Mouse (Mus musculus) stomach, postnatal 0 days (tissue): ENCODE measurements around the gene Themis. TPM values are rescaled to one million over a fixed set of nuclear protein-coding genes. Genes with fewer than 3 reads are reported as not detected.
A peak's percentile ranks its signal among the peaks of the same experiment; 100 is the strongest.

ENCODE experiments used
- ATAC-seq: fragments of 200-750 bp; cut with Nextera tagmentation; 2 replicates; pipeline ENCODE4 v1.8.0; 2017; ENCODE audit not compliant: low FRiP score, low TSS enrichment
- DNase-seq: peaks from one replicate; pipeline ENCODE4 v3.0.0-alpha.2; 2016; ENCODE audit warnings: low spot score
- H3K27ac ChIP-seq: fragments of 300-500 bp; sonication (generic); replicated peaks from 2 replicates; pipeline ENCODE4 v1.5.1; 2014; ENCODE audit warnings: mild to moderate bottlenecking, control low read depth
- H3K27me3 ChIP-seq: fragments of 300-500 bp; sonication (generic); 2 replicates; pipeline ENCODE4 v1.6.1; 2014; ENCODE audit warnings: low read length; ENCODE audit not compliant: control insufficient read depth, insufficient read depth
- H3K36me3 ChIP-seq: fragments of 300-500 bp; sonication (generic); 2 replicates; pipeline ENCODE4 v1.6.1; 2014; ENCODE audit warnings: low read length, mixed read lengths; ENCODE audit not compliant: control insufficient read depth, insufficient read depth
- H3K4me1 ChIP-seq: fragments of 300-500 bp; sonication (generic); replicated peaks from 2 replicates; pipeline ENCODE4 v1.6.1; 2014; ENCODE audit warnings: antibody characterized with exemption; ENCODE audit not compliant: control insufficient read depth, insufficient read depth
- H3K4me2 ChIP-seq: fragments of 300-500 bp; sonication (generic); replicated peaks from 2 replicates; pipeline ENCODE4 v1.6.1; 2014; ENCODE audit warnings: low read depth, mild to moderate bottlenecking, control low read depth, moderate library complexity
- H3K4me3 ChIP-seq: fragments of 300-500 bp; sonication (generic); 2 replicates; pipeline ENCODE4 v1.5.1; 2014; ENCODE audit warnings: low read depth, low read length, control low read depth
- H3K9ac ChIP-seq: fragments of 300-500 bp; sonication (generic); 2 replicates; pipeline ENCODE4 v1.6.1; 2014; ENCODE audit warnings: mild to moderate bottlenecking, low read length, control low read depth, mixed read lengths
- H3K9me3 ChIP-seq: fragments of 300-500 bp; sonication (generic); 2 replicates; pipeline ENCODE4 v1.6.1; 2016; ENCODE audit warnings: low read length; ENCODE audit not compliant: control insufficient read depth
- CTCF ChIP-seq: IDR thresholded peaks from 2 replicates; pipeline ENCODE4 v1.5.1; 2016; ENCODE audit warnings: antibody characterized with exemption, low read depth, mild to moderate bottlenecking, moderate library complexity
- EP300 ChIP-seq: optimal IDR thresholded peaks from 2 replicates; pipeline ENCODE3; 2016; ENCODE audit warnings: antibody characterized with exemption
- WGBS: fragments of 180-500 bp; shearing (Covaris S2); extraction: QIAGEN DNeasy Blood & Tissue Kit; methylation state at CpG from one replicate; pipeline ENCODE4 v1.1.7; 2014; 5-methylcytosine and 5-hydroxymethylcytosine counted together
- polyA plus RNA-seq: library from polyadenylated mRNA; unstranded; fragments of >200 nt; fragmentation: Nextera tagmentation; extraction: Ambion mirVana; gene quantifications from 2 replicates; pipeline ENCODE4 v1.2.1, GENCODE M21; 2015

Gene Themis
- polyA plus RNA-seq, 1 experiment from 2014 or later: 0.40 TPM

- no peak for TF ChIP-seq EP300
- TF ChIP-seq CTCF: no peak
- no peaks in the 10 kb centered on the region for H3K9me3 ChIP-seq
- 89% methylated on average over 2 of the region's 2 CpGs for WGBS
- H3K4me3 ChIP-seq: no peak overlapping the region
- H3K27ac ChIP-seq: no peak overlapping the region
- ATAC-seq (no peak), DNase-seq (no peak)
- H3K4me2 ChIP-seq: no peak overlapping the region
- no peaks in the 10 kb centered on the region for H3K36me3 ChIP-seq
- H3K9ac ChIP-seq: no peak overlapping the region
- no peaks in the 10 kb centered on the region for H3K4me1 ChIP-seq
- H3K27me3 ChIP-seq: no peaks in the 10 kb centered on the region
These were observed 188.0 kb downstream of the Themis start for GRCm38 (mm10) chr10:28856154-28856553.

- 76% methylated on average over 4 of the region's 4 CpGs for WGBS
- no peaks in the 10 kb centered on the region for H3K27me3 ChIP-seq
- ATAC-seq (no peak), DNase-seq (no peak)
- no peak overlapping the region for H3K27ac ChIP-seq
- no peaks in the 10 kb centered on the region for H3K36me3 ChIP-seq
- no peak overlapping the region for H3K4me3 ChIP-seq
- H3K4me2 ChIP-seq: no peak overlapping the region
- no peaks in the 10 kb centered on the region for H3K4me1 ChIP-seq
- TF ChIP-seq CTCF: no peak
- TF ChIP-seq EP300: no peak
- no peak overlapping the region for H3K9ac ChIP-seq
- no peaks in the 10 kb centered on the region for H3K9me3 ChIP-seq
These were observed 202.6 kb downstream of the Themis start for GRCm38 (mm10) chr10:28870580-28871354.

GRCm38 (mm10) chr10:28874605-28875004 lies 206.4 kb downstream of the Themis start:
- ATAC-seq: no peak
- H3K4me2 ChIP-seq: no peak overlapping the region
- no peak overlapping the region for H3K9ac ChIP-seq
- DNase-seq: no peak
- H3K4me1 ChIP-seq: no peaks in the 10 kb centered on the region
- 41% methylated on average over 4 of the region's 4 CpGs for WGBS
- H3K4me3 ChIP-seq: no peak overlapping the region
- H3K27ac ChIP-seq: no peak overlapping the region
- H3K9me3 ChIP-seq: no peaks in the 10 kb centered on the region
- TF ChIP-seq EP300 (no peak), CTCF (no peak)
- no peaks in the 10 kb centered on the region for H3K27me3 ChIP-seq
- H3K36me3 ChIP-seq: no peaks in the 10 kb centered on the region

- no peaks in the 10 kb centered on the region for H3K36me3 ChIP-seq
- no peaks in the 10 kb centered on the region for H3K4me1 ChIP-seq
These were observed 219.5 kb downstream of the Themis start for GRCm38 (mm10) chr10:28887643-28888042.

GRCm38 (mm10) chr10:28890886-28891285 lies 222.7 kb downstream of the Themis start:
- Histone ChIP-seq H3K4me2 (no peak overlapping the region), H3K27me3 (no peaks in the 10 kb centered on the region), H3K4me1 (no peaks in the 10 kb centered on the region), H3K9me3 (no peaks in the 10 kb centered on the region), H3K27ac (no peak overlapping the region), H3K9ac (no peak overlapping the region), H3K4me3 (no peak overlapping the region), H3K36me3 (no peaks in the 10 kb centered on the region)
- ATAC-seq: no peak
- DNase-seq: no peak
- TF ChIP-seq CTCF: no peak
- TF ChIP-seq EP300: no peak
- 54% methylated on average over 2 of the region's 2 CpGs for WGBS

More at GRCm38 (mm10) chr10:28887643-28888042, 219.5 kb downstream of the Themis start:
- H3K27me3 ChIP-seq: no peaks in the 10 kb centered on the region
- no peak overlapping the region for H3K9ac ChIP-seq
- ATAC-seq (no peak), DNase-seq (no peak)
- no peak overlapping the region for H3K4me2 ChIP-seq
- TF ChIP-seq CTCF (no peak), EP300 (no peak)
- WGBS: 73% methylated on average over 1 of the region's 1 CpGs
- H3K4me3 ChIP-seq: no peak overlapping the region
- no peak overlapping the region for H3K27ac ChIP-seq
- H3K9me3 ChIP-seq: no peaks in the 10 kb centered on the region

- 55% methylated on average over 1 of the region's 1 CpGs for WGBS
- TF ChIP-seq EP300: no peak
- peak; percentile 61 for TF ChIP-seq CTCF
- no peak overlapping the region for H3K9ac ChIP-seq
- H3K4me1 ChIP-seq: no peaks in the 10 kb centered on the region
- no peak overlapping the region for H3K4me2 ChIP-seq
- H3K4me3 ChIP-seq: no peak overlapping the region
- no peak for DNase-seq
- H3K27ac ChIP-seq: no peak overlapping the region
- H3K9me3 ChIP-seq: no peaks in the 10 kb centered on the region
- H3K36me3 ChIP-seq: no peaks in the 10 kb centered on the region
- no peak for ATAC-seq
- H3K27me3 ChIP-seq: no peaks in the 10 kb centered on the region
These were observed 230.2 kb downstream of the Themis start for GRCm38 (mm10) chr10:28898351-28898750.
